Mouse (Mus musculus): Measurements from ENCODE around the gene Mtcp1.

- TF ChIP-seq CTCF (IDR thresholded peaks at IDR 0.05; ENCODE audit: low read depth) (no peak), EP300 (IDR thresholded peaks at IDR 0.05; ENCODE audit: low read depth) (no peak)
Observed at GRCm38 (mm10) chrX:75399471-75399870, 16.9 kb downstream of the Mtcp1 start.

Data from liver, embryonic 14.5 days (tissue).